Mouse (Mus musculus) spleen, postnatal 4 days (tissue): ENCODE data around the gene Fam160a1.

Source experiments
- DNase-seq, 2 experiments: peaks; one replicate each; pipeline ENCODE4 v3.0.0; 2022; ENCODE audit warnings: low spot score in 2 of 2

Gene Fam160a1

GRCm38 (mm10) chr3:85817191-85817590 lies at the start of gene Fam160a1:
Gene Fam160a1 (minus strand): TSS chr3:85817291.
- DNase-seq, result no peak

- no peak for DNase-seq
These were observed 46.9 kb upstream of the Fam160a1 start for GRCm38 (mm10) chr3:85863996-85864395.

- no peak for DNase-seq
These were observed 45.8 kb upstream of the Fam160a1 start for GRCm38 (mm10) chr3:85862886-85863285.

- no peak for DNase-seq
These were observed 43.9 kb upstream of the Fam160a1 start for GRCm38 (mm10) chr3:85860996-85861395.

- no peak for DNase-seq
These were observed 42.2 kb upstream of the Fam160a1 start for GRCm38 (mm10) chr3:85859311-85859710.

GRCm38 (mm10) chr3:85858140-85859135 lies 41.3 kb upstream of the Fam160a1 start:
- DNase-seq, result no peak

GRCm38 (mm10) chr3:85857083-85857482 lies 40.0 kb upstream of the Fam160a1 start:
- no peak for DNase-seq

- DNase-seq, result no peak
These were observed 38.9 kb upstream of the Fam160a1 start for GRCm38 (mm10) chr3:85855947-85856346.

GRCm38 (mm10) chr3:85855043-85855442 lies 38.0 kb upstream of the Fam160a1 start:
- no peak for DNase-seq

GRCm38 (mm10) chr3:85854143-85854542 lies 37.1 kb upstream of the Fam160a1 start:
- no peak for DNase-seq

- no peak for DNase-seq
These were observed 36.6 kb upstream of the Fam160a1 start for GRCm38 (mm10) chr3:85853715-85854114.

GRCm38 (mm10) chr3:85850079-85850478 lies 33.0 kb upstream of the Fam160a1 start:
- no peak for DNase-seq

GRCm38 (mm10) chr3:85846316-85846715 lies 29.2 kb upstream of the Fam160a1 start:
- DNase-seq, result no peak

- no peak for DNase-seq
These were observed 28.2 kb upstream of the Fam160a1 start for GRCm38 (mm10) chr3:85845341-85845740.

- DNase-seq, result no peak
These were observed 25.8 kb upstream of the Fam160a1 start for GRCm38 (mm10) chr3:85842881-85843218.

GRCm38 (mm10) chr3:85842177-85842880 lies 25.2 kb upstream of the Fam160a1 start:
- no peak for DNase-seq

GRCm38 (mm10) chr3:85841454-85842176 lies 24.5 kb upstream of the Fam160a1 start:
- DNase-seq, result no peak

GRCm38 (mm10) chr3:85833627-85834026 lies 16.5 kb upstream of the Fam160a1 start:
- DNase-seq, result no peak

GRCm38 (mm10) chr3:85832490-85833155 lies 15.5 kb upstream of the Fam160a1 start:
- no peak for DNase-seq

GRCm38 (mm10) chr3:85831785-85832184 lies 14.7 kb upstream of the Fam160a1 start:
- no peak for DNase-seq

GRCm38 (mm10) chr3:85829047-85829446 lies 12.0 kb upstream of the Fam160a1 start:
- no peak for DNase-seq

GRCm38 (mm10) chr3:85827815-85828214 lies 10.7 kb upstream of the Fam160a1 start:
- no peak for DNase-seq
